ENCODE assay signal across 8 mouse cellular contexts in the genomic region with DNA sequence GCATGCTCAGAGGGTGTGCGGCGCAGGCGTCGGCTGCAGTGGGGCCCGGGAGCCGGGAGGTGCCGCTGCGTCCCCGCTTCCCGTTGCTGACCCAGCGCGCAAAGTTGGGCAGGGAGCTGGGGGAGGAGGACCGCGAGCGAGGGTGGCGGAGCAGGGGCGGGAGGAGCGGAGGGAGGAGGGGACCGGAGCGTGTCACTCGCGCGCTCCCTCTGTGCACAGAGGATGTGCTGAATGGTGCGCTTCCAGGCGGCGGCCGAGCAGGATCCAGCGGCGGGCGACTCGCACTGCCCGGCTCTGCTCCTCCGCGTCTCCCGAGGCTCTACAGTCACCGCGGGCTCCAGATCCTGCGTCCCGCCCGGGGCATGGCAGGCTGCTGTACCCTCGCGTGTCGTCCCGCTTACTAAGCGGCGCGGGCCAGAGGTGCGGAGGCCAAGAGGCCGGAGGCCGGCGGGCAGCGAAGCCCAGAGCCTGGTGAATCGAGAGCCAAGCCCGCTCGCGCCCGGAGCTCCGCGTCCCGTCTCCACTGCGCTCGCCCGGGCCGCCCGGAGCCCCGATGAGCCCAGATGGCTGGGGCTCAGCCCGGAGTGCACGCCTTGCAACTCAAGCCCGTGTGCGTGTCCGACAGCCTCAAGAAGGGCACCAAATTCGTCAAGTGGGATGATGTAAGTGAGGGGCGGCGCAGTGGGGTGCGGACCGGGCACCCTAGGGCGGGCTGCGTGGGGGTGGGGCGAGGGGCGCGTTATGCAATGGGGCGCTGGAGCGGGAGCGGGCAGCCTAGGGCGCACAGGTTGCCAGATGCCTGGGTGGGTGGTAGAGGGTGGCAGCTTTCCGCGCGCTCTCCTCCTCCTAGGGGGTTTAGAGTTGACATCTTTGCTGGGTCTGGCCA. TPM values are rescaled to one million over a fixed set of nuclear protein-coding genes. Genes with fewer than 3 reads are reported as not detected.
A peak's percentile ranks its signal among the peaks of the same experiment; 100 is the strongest.
DNase-seq lines count a peak whose midpoint lies in the region; ATAC-seq and TF ChIP-seq lines count a peak whose summit lies in the region.

A gene (plus strand): TSS at position 98 of the 886 bp plus-strand sequence.

- peak; percentile 92 for TF ChIP-seq POLR2A in cortical plate, adult 2 months (IDR thresholded peaks at IDR 0.05; ENCODE audit: extremely low read depth, insufficient read depth, low read length)

- peak; percentile 98 for ATAC-seq in hindbrain, embryonic 16.5 days

- peak within 1 kb of the TSS; percentile 96 for H3K4me2 ChIP-seq in hindbrain, embryonic 16.5 days (ENCODE audit: low read length)

- peak; percentile 65 for TF ChIP-seq CTCF in cortical plate, adult 2 months (IDR thresholded peaks at IDR 0.05; ENCODE audit: extremely low read depth, insufficient read depth, low read length)

- H3K4me3 ChIP-seq in cortical plate, adult 2 months (ENCODE audit: insufficient read depth, low read length) = peak within 1 kb of the TSS; percentile 82
- peak within 1 kb of the TSS; percentile 90 for H3K4me3 ChIP-seq in hindbrain, embryonic 16.5 days (ENCODE audit: low read length)

- no peaks in the 10 kb centered on the region for H3K27me3 ChIP-seq in hindbrain, embryonic 16.5 days (replicated peaks; ENCODE audit: control insufficient read depth, insufficient read depth, low read length)

- peak within 1 kb of the TSS; percentile 89 for H3K9ac ChIP-seq in hindbrain, embryonic 16.5 days (ENCODE audit: low read depth, low read length)

- H3K9me3 ChIP-seq in hindbrain, embryonic 16.5 days (ENCODE audit: control insufficient read depth, low read length) = no peaks in the 10 kb centered on the region

- H3K27ac ChIP-seq in cortical plate, adult 2 months (ENCODE audit: insufficient read depth, low read length) = peak within 1 kb of the TSS; percentile 94
- H3K27ac ChIP-seq in hindbrain, embryonic 16.5 days (ENCODE audit: low read depth, low read length) = peak within 1 kb of the TSS; percentile 86

- peak; percentile 94 to 97 for DNase-seq in adrenal gland, adult (ENCODE audit: inconsistent age in 2 of 2, low spot score in 1 of 2)
- peak; percentile 23 to 51 for DNase-seq in gastrocnemius, adult 8-10 months (ENCODE audit: low spot score in 2 of 2)
- DNase-seq in left cerebral cortex, adult 18-20 months (ENCODE audit: low spot score in 2 of 2) = peak; percentile 87 to 93
- DNase-seq in lung, postnatal 25 days (ENCODE audit: low spot score) = peak; percentile 87
- DNase-seq in retina, adult 2 months (ENCODE audit: low read depth, low spot score) = peak; percentile 22
- peak; percentile 47 for DNase-seq in urinary bladder, postnatal 10 days (ENCODE audit: low spot score)

- no peaks in the 10 kb centered on the region for H3K36me3 ChIP-seq in hindbrain, embryonic 16.5 days (ENCODE audit: control insufficient read depth, insufficient read depth, low read length)

- WGBS in hindbrain, embryonic 16.5 days = under 1% methylated on average over 73 of the region's 88 CpGs

- peaks cover 8% of the 10 kb centered on the region for H3K4me1 ChIP-seq in cortical plate, adult 2 months (ENCODE audit: control insufficient read depth, insufficient read depth, low read length)
- peaks cover 11% of the 10 kb centered on the region for H3K4me1 ChIP-seq in hindbrain, embryonic 16.5 days (ENCODE audit: control insufficient read depth, insufficient read depth, low read depth, low read length)

RNA-seq across cellular contexts. Expression of the gene that starts here (rescaled TPM):
- polyA plus RNA-seq in cortical plate, adult 2 months (2012; rRNA removed) = 64.5 and 66.5 TPM in 2 replicates
- total RNA-seq in gastrocnemius, adult 8-10 months (2022) = 1 to 10 TPM in 2 of 4 experiments, under 1 TPM in 2; 0.63 to 1.1 (median 0.90) TPM
- polyA plus RNA-seq in hindbrain, embryonic 16.5 days (2015; fragmentation: Nextera tagmentation; extraction: Ambion mirVana) = 46.3 and 51.8 TPM in 2 replicates
- 100 to 1,000 TPM; 166 to 177 TPM for total RNA-seq in left cerebral cortex, adult 18-20 months (2021)

Comparison
In these comparisons a context has a peak if more than half of its experiments do, and no peak if none do; other contexts are left out.
1. Peak in every context shown above with its lines: DNase-seq, ATAC-seq, H3K4me3 ChIP-seq and H3K27ac ChIP-seq.
2. RNA of the gene that starts here (total RNA-seq): 166 to 177 TPM in left cerebral cortex, adult 18-20 months; 0.63 to 1.1 TPM in gastrocnemius, adult 8-10 months; every median in the first group is over 10 times any median in the second.
3. DNase-seq: peak in every context shown above with its lines; median percentile 96 in adrenal gland, adult; 90 in left cerebral cortex, adult 18-20 months; 87 in lung, postnatal 25 days; 47 in urinary bladder, postnatal 10 days; 37 in gastrocnemius, adult 8-10 months; 22 in retina, adult 2 months.